Mouse (Mus musculus): ENCODE measurements around the gene Iqch. TPM values are rescaled to one million over a fixed set of nuclear protein-coding genes. Genes with fewer than 3 reads are reported as not detected.

Iqch gene
- polyA plus RNA-seq, 1 experiment from 2014 or later: 0.17 TPM

Other genes with a start within 250 kb of the Iqch start
- 39.8 and 42.0 TPM in 2 replicates for gene Map2k5, start 224.6 kb downstream of the Iqch start, polyA plus RNA-seq (2014; fragmentation: Nextera tagmentation; extraction: Ambion mirVana)
- 34.5 and 36.5 TPM in 2 replicates for gene 2300009A05Rik, start 203.2 kb downstream of the Iqch start, polyA plus RNA-seq (2014; fragmentation: Nextera tagmentation; extraction: Ambion mirVana)
- gene Aagab, start 167 bp upstream of the Iqch start, polyA plus RNA-seq (2014; fragmentation: Nextera tagmentation; extraction: Ambion mirVana): 28.9 and 33.0 TPM in 2 replicates
- 21.0 and 24.0 TPM in 2 replicates for gene Smad3, start 155.5 kb upstream of the Iqch start, polyA plus RNA-seq (2014; fragmentation: Nextera tagmentation; extraction: Ambion mirVana)